In genomic region chr7:133139689-133140336, GRCm38 (mm10) we compare ENCODE assay signal across 20 mouse cellular contexts. TPM values are rescaled to one million over a fixed set of nuclear protein-coding genes. Genes with fewer than 3 reads are reported as not detected.
"Had no signal": no experiment of that assay in that cellular context is flagged by ENCODE, and none has a peak within 500 bp of the region (broad histone marks: within the 10 kb centered on the region; RNA-seq: fewer than 3 reads in every experiment).

No protein-coding gene starts in this region.

- H3K4me1 ChIP-seq: liver, embryonic 13.5 days; liver, embryonic 15.5 days; lung, embryonic 15.5 days; midbrain, embryonic 13.5 days; midbrain, embryonic 15.5 days; neural tube, embryonic 13.5 days had no signal

- DNase-seq: liver, embryonic 13.5 days; liver, postnatal 0 days; lung, adult 2 months; lung, postnatal 14 days; lung, postnatal 36 days; retina, postnatal 1 day; right cerebral cortex, adult 18-20 months; thymus, adult 18-20 months; thymus, postnatal 14 days; thymus, postnatal 36 days had no signal

- H3K27ac ChIP-seq: liver, embryonic 13.5 days; liver, embryonic 15.5 days; lung, embryonic 15.5 days; macrophage; midbrain, embryonic 13.5 days; midbrain, embryonic 15.5 days; neural tube, embryonic 13.5 days had no signal

- H3K9me3 ChIP-seq: liver, embryonic 13.5 days; liver, embryonic 15.5 days; lung, embryonic 15.5 days; midbrain, embryonic 13.5 days; midbrain, embryonic 15.5 days; neural tube, embryonic 13.5 days had no signal

- H3K4me2 ChIP-seq: liver, embryonic 11.5 days; liver, embryonic 13.5 days; liver, embryonic 15.5 days; lung, embryonic 15.5 days; midbrain, embryonic 11.5 days; midbrain, embryonic 13.5 days; midbrain, embryonic 15.5 days; neural tube, embryonic 13.5 days had no signal

- H3K27me3 ChIP-seq: liver, embryonic 13.5 days; liver, embryonic 15.5 days; lung, embryonic 15.5 days; midbrain, embryonic 13.5 days; midbrain, embryonic 15.5 days; neural tube, embryonic 13.5 days had no signal

- H3K9ac ChIP-seq: liver, embryonic 13.5 days; liver, embryonic 15.5 days; liver, postnatal 0 days; lung, embryonic 15.5 days; midbrain, embryonic 13.5 days; midbrain, embryonic 15.5 days; neural tube, embryonic 13.5 days had no signal

- H3K36me3 ChIP-seq: liver, embryonic 13.5 days; liver, embryonic 15.5 days; lung, embryonic 15.5 days; midbrain, embryonic 13.5 days; midbrain, embryonic 15.5 days; neural tube, embryonic 13.5 days had no signal

- ATAC-seq: liver, postnatal 0 days; lung, postnatal 0 days; midbrain, embryonic 13.5 days; midbrain, embryonic 15.5 days had no signal

- H3K4me3 ChIP-seq: liver, embryonic 13.5 days; liver, embryonic 15.5 days; lung, embryonic 15.5 days; megakaryocyte, embryonic 14.5 days; midbrain, embryonic 13.5 days; midbrain, embryonic 15.5 days; neural tube, embryonic 13.5 days had no signal

RNA-seq across cellular contexts. Expression of gene Fgfr2, which starts 16.7 kb away (rescaled TPM):
- polyA plus RNA-seq: macrophage had no signal
